Mouse (Mus musculus) right cerebral cortex, postnatal 25 days (tissue): Measurements from ENCODE around the gene Cd81.

ENCODE experiments used
- DNase-seq: peaks from one replicate; pipeline ENCODE4 v3.0.0; 2022

The Cd81 gene

DNA sequence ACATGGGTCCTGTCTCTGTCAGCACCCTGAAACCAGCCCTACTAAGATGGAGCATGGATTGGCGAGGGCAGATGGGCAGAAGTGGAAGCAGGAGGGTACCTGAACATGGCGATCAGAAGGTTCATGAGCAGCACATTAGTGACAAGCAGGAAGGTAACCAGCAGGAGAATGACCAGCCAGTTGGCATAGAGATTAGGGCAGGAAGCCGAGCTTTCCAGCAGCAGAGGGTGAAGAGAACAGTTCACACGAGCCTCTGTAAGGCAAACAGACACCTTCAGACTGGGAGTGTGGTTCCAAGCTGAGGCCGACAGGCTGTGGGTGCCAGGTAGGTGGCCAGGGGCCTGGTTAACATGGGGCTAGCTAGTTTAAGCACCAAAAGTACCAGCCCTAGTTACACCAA lies 22.9 kb downstream of the Cd81 start:
- DNase-seq, result no peak

GRCm38 (mm10) chr7:143077351-143077750 lies 24.8 kb downstream of the Cd81 start:
- DNase-seq, result no peak

DNA sequence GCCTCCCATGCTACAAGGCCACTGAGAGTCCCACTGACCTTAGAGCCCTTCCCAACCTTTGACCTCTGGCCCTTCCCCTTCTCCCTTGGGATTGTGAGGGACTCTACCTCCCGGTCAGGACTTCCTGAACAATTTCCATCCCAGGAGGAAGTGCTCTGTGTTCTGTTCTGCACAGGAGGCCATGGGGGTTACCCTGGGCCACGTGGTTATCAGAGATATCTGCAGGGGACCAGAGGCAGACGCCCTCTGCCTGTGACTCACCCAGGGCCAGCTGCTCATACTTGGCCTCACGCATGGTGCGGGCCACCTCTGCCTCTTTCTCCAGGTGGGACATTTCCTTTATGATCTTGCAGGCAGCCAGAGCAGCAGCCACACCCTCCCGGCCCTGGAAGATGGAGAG lies 29.5 kb downstream of the Cd81 start:
- no peak for DNase-seq

GRCm38 (mm10) chr7:143083708-143084107 lies 31.2 kb downstream of the Cd81 start:
- DNase-seq, result no peak

GRCm38 (mm10) chr7:143086366-143086765 lies 33.8 kb downstream of the Cd81 start:
- DNase-seq, result peak; percentile 24

- peak; percentile 25 for DNase-seq
Observed at GRCm38 (mm10) chr7:143087070-143087579, 34.6 kb downstream of the Cd81 start.

GRCm38 (mm10) chr7:143093847-143094246 lies 41.3 kb downstream of the Cd81 start:
- DNase-seq, result no peak

DNA sequence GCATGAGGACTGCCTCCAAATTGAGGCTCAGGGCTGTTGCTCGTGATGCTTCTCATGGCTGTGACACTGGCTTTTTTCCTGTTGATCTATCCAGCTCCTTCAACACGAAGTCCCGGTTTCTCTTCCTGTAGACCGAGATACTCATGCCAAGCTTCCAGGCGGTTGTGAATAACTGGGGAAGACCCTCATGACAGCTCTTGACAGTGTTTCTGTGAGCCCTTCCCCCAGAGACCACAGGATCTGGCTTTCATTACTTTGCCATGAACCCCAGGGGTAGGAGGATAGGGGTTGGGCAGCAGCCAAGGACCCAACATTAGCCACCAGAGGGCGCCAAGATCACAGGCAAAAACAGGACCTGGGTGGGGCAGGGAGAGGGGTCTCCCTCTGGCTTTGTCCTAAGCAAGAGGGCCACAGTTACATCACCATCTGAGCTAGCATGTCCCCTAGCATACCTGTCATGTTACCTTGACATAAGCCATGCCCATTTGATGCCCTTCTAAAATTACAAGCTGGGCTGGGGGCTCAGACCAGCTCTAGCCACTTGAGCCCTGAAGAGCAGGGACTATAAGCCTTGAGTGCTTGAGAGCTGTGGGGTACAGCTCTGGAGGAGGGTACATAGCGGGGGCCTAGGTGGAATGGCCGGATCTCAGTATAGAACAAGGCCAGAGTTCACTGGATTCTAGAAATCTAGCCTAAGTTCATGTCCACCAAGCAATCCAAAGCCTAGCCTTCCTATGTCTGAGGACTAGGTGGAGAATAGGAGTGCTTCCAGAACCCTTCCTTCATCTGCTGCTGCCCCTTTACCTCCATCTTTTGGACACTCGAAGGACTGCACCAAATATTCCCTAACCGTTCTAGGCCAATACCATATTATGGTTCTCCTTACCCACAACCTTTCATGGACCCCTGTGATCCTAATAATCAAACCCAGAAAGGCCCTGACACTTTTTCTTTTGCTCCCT lies 42.3 kb downstream of the Cd81 start, which contains the start of gene Trpm5:
Trpm5 (minus strand) TSS at position 51 of the 962 bp plus-strand sequence.
- DNase-seq, result peak; percentile 25

- DNase-seq, result no peak
Observed at GRCm38 (mm10) chr7:143095554-143095907, 43.0 kb downstream of the Cd81 start.

DNA sequence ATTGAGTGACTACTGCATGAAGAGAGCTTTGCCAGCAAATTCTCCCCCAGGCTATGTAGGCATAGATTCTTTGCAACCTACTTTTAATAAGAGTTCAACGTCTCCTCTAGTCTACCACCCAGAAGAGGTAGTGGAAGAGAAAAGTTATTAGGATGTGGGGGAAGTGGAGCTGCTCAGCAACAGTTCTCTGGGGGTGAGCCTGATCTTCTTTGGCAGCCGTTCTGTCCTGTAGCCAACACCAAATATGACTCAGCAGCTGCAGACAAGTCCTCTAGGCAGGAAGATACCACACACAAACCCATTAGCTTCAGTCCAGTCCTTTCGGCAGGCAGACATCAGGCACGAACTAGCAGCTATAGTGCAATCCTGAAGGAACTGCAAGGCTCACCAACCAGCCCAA lies 48.2 kb downstream of the Cd81 start:
- peak; percentile 14 for DNase-seq

- no peak for DNase-seq
Observed at GRCm38 (mm10) chr7:143105258-143105897, 52.8 kb downstream of the Cd81 start.

DNA sequence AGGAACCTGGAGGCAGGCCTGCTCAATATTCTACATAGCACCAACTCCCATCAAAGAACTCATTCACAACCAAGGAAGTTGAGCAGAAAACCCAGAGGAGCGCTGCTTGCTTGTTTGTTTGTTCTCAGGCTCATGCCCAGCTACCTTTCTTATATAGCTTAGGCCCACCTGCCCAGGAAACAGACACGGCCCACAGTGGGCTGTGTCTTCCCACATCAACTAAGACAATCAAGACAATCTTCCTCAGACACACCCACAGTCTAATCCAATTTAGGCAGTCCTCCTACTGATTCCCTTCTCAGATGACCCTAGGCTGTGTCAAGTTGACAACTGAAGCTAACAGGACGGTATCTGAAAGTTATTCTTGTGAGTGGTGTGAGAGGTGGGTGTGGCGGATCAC lies 53.5 kb downstream of the Cd81 start, which contains the start of gene Kcnq1:
Kcnq1 (plus strand) TSS at position 301 of the 400 bp plus-strand sequence.
- no peak for DNase-seq

DNA sequence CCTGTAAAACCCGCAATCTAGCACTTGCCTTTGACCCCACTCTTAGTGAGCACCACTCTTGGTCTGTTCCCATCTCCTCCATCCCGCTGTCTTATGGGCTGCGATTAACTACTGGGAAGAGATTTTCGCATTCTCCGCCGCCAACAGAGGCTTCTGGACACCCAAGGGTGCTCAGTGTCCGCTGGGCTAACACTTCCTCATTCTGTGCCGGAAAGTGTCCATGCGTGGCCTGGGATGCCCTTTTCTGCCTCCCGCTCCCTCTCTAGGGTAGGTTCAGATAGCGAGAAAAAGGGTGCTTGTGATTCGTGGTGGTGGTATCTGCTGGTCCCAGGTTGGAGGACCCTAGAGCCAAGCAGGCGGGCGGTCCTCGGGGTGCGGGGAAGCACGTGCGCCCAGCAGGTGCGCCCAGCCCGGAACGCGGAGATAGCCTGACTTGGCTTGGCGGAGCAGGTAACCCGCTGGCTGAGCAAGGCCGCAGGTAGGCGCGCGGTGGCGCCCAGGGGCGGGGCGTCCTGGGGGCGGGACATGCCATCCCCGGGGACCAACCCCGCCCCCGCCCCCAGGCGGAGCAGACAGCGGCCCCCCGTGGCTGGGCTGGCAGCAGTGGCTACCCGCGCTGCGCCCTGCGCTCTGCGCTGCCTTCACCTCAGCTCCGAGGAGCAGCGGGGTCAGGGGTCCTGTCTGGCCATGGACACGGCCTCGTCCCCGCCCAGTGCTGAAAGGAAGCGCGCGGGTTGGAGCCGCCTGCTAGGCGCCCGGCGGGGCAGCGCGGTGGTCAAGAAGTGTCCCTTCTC lies 54.3 kb downstream of the Cd81 start:
- no peak for DNase-seq

DNA sequence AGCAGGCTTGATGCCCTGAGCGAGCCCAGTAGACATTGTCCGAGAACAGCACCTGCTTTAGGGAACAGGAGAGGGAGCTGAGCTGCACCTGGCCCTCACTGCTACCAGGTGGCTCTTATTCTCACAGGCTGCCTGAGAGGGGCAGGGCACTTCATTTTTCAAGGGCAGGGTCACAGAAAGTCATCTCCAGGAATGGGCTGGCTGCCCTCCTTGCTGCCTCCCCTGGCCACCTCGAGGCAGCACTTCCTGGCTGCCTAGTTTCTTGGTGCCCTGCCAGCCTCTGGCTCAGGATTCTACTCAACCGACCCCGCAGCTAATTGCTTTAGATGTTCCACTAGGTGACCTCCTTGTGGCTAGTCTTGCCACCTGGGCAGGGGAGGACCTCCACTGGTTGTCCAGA lies 55.7 kb downstream of the Cd81 start:
- no peak for DNase-seq

DNA sequence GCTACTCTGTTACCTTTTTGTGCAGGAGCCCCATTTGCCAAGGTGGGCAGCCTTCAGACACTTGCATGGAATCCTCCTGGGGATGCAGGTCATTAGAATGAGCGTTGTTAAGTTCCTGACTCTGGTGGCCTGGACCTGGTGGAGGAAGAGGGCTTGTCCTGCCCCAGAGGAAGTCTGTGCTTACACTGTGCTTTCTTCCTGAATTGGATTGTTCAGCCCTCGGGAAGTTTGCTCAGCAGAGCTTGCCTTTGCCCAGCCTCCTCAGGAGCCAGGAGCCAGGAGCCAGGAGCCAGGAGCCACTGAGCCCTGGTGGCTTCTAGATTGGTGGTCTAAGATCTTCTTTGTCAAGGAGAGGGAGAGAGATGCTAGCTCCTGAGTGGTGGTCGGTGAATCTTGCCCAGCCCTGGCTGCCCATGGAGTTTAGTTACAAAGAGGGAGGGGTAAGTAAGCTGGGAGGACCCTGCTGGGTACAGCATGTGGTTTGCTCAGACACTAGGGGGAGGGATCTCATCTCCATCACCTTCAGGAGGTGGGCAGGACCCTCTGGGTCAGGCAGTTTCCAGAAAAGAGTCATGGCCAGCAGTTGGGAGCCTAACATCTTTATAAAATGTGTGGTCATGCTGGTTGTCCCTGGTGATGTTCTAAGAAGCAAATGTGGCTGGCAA lies 56.6 kb downstream of the Cd81 start:
- DNase-seq, result no peak

DNA sequence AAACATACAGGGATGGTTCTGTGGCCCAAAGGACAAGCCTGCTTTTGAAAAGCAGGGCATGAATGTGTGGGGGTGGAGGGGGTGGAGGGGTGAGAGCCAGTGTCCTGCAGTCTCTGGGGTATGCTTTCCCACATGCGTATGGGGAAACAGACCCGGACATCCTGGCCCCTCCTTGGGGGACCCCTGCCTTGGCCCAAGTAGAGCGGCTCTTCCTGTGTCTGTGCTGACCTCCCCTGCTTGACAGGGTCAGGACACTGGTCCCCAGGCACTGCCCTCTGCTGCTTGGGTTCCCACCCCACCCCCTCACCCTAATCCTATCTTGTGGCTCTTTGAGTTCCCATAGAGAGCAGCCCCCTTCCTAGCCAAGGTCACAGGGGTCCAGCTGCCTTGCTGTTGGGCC lies 57.2 kb downstream of the Cd81 start:
- no peak for DNase-seq

- no peak for DNase-seq
Observed at GRCm38 (mm10) chr7:143110803-143111202, 58.3 kb downstream of the Cd81 start.

DNA sequence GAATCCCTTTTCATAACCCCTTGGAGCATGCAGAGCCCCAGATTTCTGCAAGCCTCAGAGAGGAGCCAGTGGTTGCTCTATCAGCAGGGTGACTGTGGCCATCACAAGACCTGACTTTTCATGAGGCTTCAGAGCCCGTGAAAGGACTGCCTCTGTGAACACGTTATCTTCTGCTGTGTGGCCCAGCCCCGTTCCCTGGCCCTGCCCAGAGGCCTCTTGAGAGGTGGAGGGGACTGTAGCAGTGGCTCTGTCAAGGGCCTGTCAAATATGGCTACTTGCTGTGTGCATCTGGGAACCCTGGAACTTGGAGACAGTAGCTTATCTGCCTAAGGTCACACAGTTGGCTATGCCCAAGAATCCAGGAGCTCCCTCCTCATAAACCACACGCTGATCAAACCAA lies 59.2 kb downstream of the Cd81 start:
- DNase-seq, result no peak

GRCm38 (mm10) chr7:143112395-143112794 lies 59.9 kb downstream of the Cd81 start:
- no peak for DNase-seq

DNA sequence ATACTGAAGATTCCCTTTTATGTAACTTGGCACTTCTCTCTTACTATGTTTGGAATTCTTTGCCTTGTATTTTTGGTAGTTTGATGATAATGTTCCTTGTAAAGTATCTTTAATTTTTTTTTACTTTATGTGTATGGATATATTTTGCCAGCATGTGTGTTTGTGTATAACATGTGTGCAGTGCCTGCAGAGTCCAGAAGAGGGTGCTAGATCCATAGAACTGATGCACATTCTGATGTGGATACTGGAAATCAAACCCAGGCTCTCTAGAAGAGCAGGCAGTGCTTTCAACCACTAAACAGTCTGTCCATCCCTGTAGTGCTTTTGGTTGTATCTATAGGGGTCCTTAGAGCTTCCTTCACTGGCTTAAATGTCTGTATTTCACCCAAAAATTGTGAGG lies 62.2 kb downstream of the Cd81 start:
- DNase-seq, result no peak

GRCm38 (mm10) chr7:143116521-143116920 lies 64.0 kb downstream of the Cd81 start:
- no peak for DNase-seq
